Mouse (Mus musculus): ENCODE measurements around the gene Tff2. TPM values are rescaled to one million over a fixed set of nuclear protein-coding genes. Genes with fewer than 3 reads are reported as not detected.

Gene Tff2
- polyA plus RNA-seq, 1 experiment from 2014 or later = not detected

- DNase-seq (ENCODE audit: low spot score) = no peak
- no peak overlapping the region for H3K27ac ChIP-seq (ENCODE audit: low read depth, low read length)
- ATAC-seq = no peak
- no peaks in the 10 kb centered on the region for H3K27me3 ChIP-seq (replicated peaks; ENCODE audit: control insufficient read depth, insufficient read depth, low read length)
- H3K36me3 ChIP-seq (ENCODE audit: control insufficient read depth, insufficient read depth, low read length) = no peaks in the 10 kb centered on the region
- H3K4me2 ChIP-seq (ENCODE audit: low read length) = no peak overlapping the region
- no peaks in the 10 kb centered on the region for H3K4me1 ChIP-seq (ENCODE audit: control insufficient read depth, insufficient read depth, low read length)
- 93% methylated on average over 4 of the region's 4 CpGs for WGBS
- no peak overlapping the region for H3K9ac ChIP-seq (ENCODE audit: low read length)
- H3K9me3 ChIP-seq (replicated peaks; ENCODE audit: control insufficient read depth, low read length) = no peaks in the 10 kb centered on the region
- no peak overlapping the region for H3K4me3 ChIP-seq (ENCODE audit: low read depth, low read length)
Observed at GRCm38 (mm10) chr17:31176321-31176720, 32.2 kb upstream of the Tff2 start.

DNA sequence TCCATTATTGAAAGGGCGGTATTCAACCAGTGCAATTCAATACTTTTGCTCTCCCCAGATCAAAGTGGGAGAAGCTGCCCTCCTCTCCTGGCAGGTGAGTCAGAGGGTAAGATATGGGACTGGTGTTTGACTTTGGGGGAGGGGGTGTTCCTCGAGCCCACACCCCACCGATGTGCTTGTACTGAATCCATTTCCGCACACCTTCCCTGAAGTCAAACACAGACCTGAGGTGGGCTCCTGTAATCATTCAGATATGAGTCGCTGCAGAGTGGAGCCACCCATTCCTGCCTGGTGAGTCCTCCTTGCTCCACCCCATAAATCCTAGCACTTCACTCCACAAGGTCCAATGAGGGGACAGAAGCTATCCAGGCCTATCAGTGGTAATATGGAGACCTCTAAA, 25.7 kb upstream of the Tff2 start:
- H3K36me3 ChIP-seq (ENCODE audit: control insufficient read depth, insufficient read depth, low read length) = no peaks in the 10 kb centered on the region
- no peak for DNase-seq (ENCODE audit: low spot score)
- WGBS = 92% methylated on average over 5 of the region's 5 CpGs
- no peak overlapping the region for H3K27ac ChIP-seq (ENCODE audit: low read depth, low read length)
- no peak overlapping the region for H3K9ac ChIP-seq (ENCODE audit: low read length)
- H3K9me3 ChIP-seq (replicated peaks; ENCODE audit: control insufficient read depth, low read length) = no peaks in the 10 kb centered on the region
- no peak for ATAC-seq
- H3K4me1 ChIP-seq (ENCODE audit: control insufficient read depth, insufficient read depth, low read length) = no peaks in the 10 kb centered on the region
- H3K4me2 ChIP-seq (ENCODE audit: low read length) = no peak overlapping the region
- no peaks in the 10 kb centered on the region for H3K27me3 ChIP-seq (replicated peaks; ENCODE audit: control insufficient read depth, insufficient read depth, low read length)
- no peak overlapping the region for H3K4me3 ChIP-seq (ENCODE audit: low read depth, low read length)

DNA sequence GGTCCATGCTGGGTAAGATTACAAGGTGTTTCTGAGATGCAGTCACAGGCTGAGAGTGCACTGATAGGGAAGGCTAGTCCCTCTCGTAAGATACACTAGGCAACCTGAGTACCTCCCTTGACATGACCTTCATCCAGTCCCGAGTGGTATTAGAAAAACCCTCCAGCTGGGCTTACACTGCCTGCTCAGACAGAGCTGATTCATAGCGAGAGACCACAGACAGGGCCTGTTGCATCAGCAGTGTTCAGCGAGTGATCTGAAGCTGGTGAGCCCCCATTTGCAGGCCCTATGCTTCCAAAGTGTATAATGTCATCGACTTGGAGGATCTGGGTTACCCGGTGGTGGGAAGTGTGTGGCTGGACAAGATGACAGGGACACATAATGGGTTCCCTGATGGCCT, 21.0 kb upstream of the Tff2 start, which contains the start of gene Tff1:
Tff1 (minus strand) TSS at position 151 of the 400 bp plus-strand sequence.
- ATAC-seq = no peak
- Histone ChIP-seq H3K27me3 (replicated peaks; ENCODE audit: control insufficient read depth, insufficient read depth, low read length) (no peaks in the 10 kb centered on the region), H3K27ac (ENCODE audit: low read depth, low read length) (no peak within 1 kb of the TSS), H3K9me3 (replicated peaks; ENCODE audit: control insufficient read depth, low read length) (no peaks in the 10 kb centered on the region), H3K4me1 (ENCODE audit: control insufficient read depth, insufficient read depth, low read length) (no peaks in the 10 kb centered on the region), H3K4me2 (ENCODE audit: low read length) (no peak within 1 kb of the TSS), H3K9ac (ENCODE audit: low read length) (no peak within 1 kb of the TSS), H3K36me3 (ENCODE audit: control insufficient read depth, insufficient read depth, low read length) (no peaks in the 10 kb centered on the region), H3K4me3 (ENCODE audit: low read depth, low read length) (no peak within 1 kb of the TSS)
- 88% methylated on average over 6 of the region's 6 CpGs for WGBS
- no peak for DNase-seq (ENCODE audit: low spot score)

GRCm38 (mm10) chr17:31163821-31164220, 19.7 kb upstream of the Tff2 start:
- H3K9ac ChIP-seq (ENCODE audit: low read length) = no peak overlapping the region
- H3K27ac ChIP-seq (ENCODE audit: low read depth, low read length) = no peak overlapping the region
- H3K27me3 ChIP-seq (replicated peaks; ENCODE audit: control insufficient read depth, insufficient read depth, low read length) = no peaks in the 10 kb centered on the region
- no peak for ATAC-seq
- H3K4me3 ChIP-seq (ENCODE audit: low read depth, low read length) = no peak overlapping the region
- H3K4me1 ChIP-seq (ENCODE audit: control insufficient read depth, insufficient read depth, low read length) = no peaks in the 10 kb centered on the region
- H3K9me3 ChIP-seq (replicated peaks; ENCODE audit: control insufficient read depth, low read length) = no peaks in the 10 kb centered on the region
- no peaks in the 10 kb centered on the region for H3K36me3 ChIP-seq (ENCODE audit: control insufficient read depth, insufficient read depth, low read length)
- no peak for DNase-seq (ENCODE audit: low spot score)
- WGBS = 87% methylated on average over 2 of the region's 2 CpGs
- H3K4me2 ChIP-seq (ENCODE audit: low read length) = no peak overlapping the region

GRCm38 (mm10) chr17:31162607-31163006, 18.5 kb upstream of the Tff2 start:
- H3K9me3 ChIP-seq (replicated peaks; ENCODE audit: control insufficient read depth, low read length) = no peaks in the 10 kb centered on the region
- H3K27me3 ChIP-seq (replicated peaks; ENCODE audit: control insufficient read depth, insufficient read depth, low read length) = no peaks in the 10 kb centered on the region
- H3K4me1 ChIP-seq (ENCODE audit: control insufficient read depth, insufficient read depth, low read length) = no peaks in the 10 kb centered on the region
- no peak overlapping the region for H3K27ac ChIP-seq (ENCODE audit: low read depth, low read length)
- no peak overlapping the region for H3K9ac ChIP-seq (ENCODE audit: low read length)
- H3K4me2 ChIP-seq (ENCODE audit: low read length) = no peak overlapping the region
- WGBS = 92% methylated on average over 12 of the region's 12 CpGs
- DNase-seq (ENCODE audit: low spot score) = no peak
- H3K36me3 ChIP-seq (ENCODE audit: control insufficient read depth, insufficient read depth, low read length) = no peaks in the 10 kb centered on the region
- ATAC-seq = no peak
- no peak overlapping the region for H3K4me3 ChIP-seq (ENCODE audit: low read depth, low read length)

- ATAC-seq (no peak), DNase-seq (ENCODE audit: low spot score) (no peak)
- 64% methylated on average over 4 of the region's 4 CpGs for WGBS
- no peak overlapping the region for H3K9ac ChIP-seq (ENCODE audit: low read length)
- H3K4me2 ChIP-seq (ENCODE audit: low read length) = no peak overlapping the region
- H3K4me1 ChIP-seq (ENCODE audit: control insufficient read depth, insufficient read depth, low read length) = no peaks in the 10 kb centered on the region
- H3K9me3 ChIP-seq (replicated peaks; ENCODE audit: control insufficient read depth, low read length) = no peaks in the 10 kb centered on the region
- H3K27me3 ChIP-seq (replicated peaks; ENCODE audit: control insufficient read depth, insufficient read depth, low read length) = no peaks in the 10 kb centered on the region
- no peak overlapping the region for H3K27ac ChIP-seq (ENCODE audit: low read depth, low read length)
- H3K4me3 ChIP-seq (ENCODE audit: low read depth, low read length) = no peak overlapping the region
- no peaks in the 10 kb centered on the region for H3K36me3 ChIP-seq (ENCODE audit: control insufficient read depth, insufficient read depth, low read length)
Observed at GRCm38 (mm10) chr17:31160291-31160690, 16.2 kb upstream of the Tff2 start.

GRCm38 (mm10) chr17:31157921-31158320, 13.8 kb upstream of the Tff2 start:
- no peak overlapping the region for H3K9ac ChIP-seq (ENCODE audit: low read length)
- WGBS = 72% methylated on average over 6 of the region's 6 CpGs
- no peak overlapping the region for H3K27ac ChIP-seq (ENCODE audit: low read depth, low read length)
- H3K4me2 ChIP-seq (ENCODE audit: low read length) = no peak overlapping the region
- no peak overlapping the region for H3K4me3 ChIP-seq (ENCODE audit: low read depth, low read length)
- no peaks in the 10 kb centered on the region for H3K9me3 ChIP-seq (replicated peaks; ENCODE audit: control insufficient read depth, low read length)
- H3K27me3 ChIP-seq (replicated peaks; ENCODE audit: control insufficient read depth, insufficient read depth, low read length) = no peaks in the 10 kb centered on the region
- ATAC-seq (no peak), DNase-seq (ENCODE audit: low spot score) (no peak)
- H3K4me1 ChIP-seq (ENCODE audit: control insufficient read depth, insufficient read depth, low read length) = no peaks in the 10 kb centered on the region
- no peaks in the 10 kb centered on the region for H3K36me3 ChIP-seq (ENCODE audit: control insufficient read depth, insufficient read depth, low read length)

- 89% methylated on average over 8 of the region's 8 CpGs for WGBS
- H3K27ac ChIP-seq (ENCODE audit: low read depth, low read length) = no peak overlapping the region
- no peaks in the 10 kb centered on the region for H3K9me3 ChIP-seq (replicated peaks; ENCODE audit: control insufficient read depth, low read length)
- DNase-seq (ENCODE audit: low spot score) (no peak), ATAC-seq (no peak)
- no peak overlapping the region for H3K9ac ChIP-seq (ENCODE audit: low read length)
- H3K4me3 ChIP-seq (ENCODE audit: low read depth, low read length) = no peak overlapping the region
- H3K36me3 ChIP-seq (ENCODE audit: control insufficient read depth, insufficient read depth, low read length) = no peaks in the 10 kb centered on the region
- no peak overlapping the region for H3K4me2 ChIP-seq (ENCODE audit: low read length)
- H3K4me1 ChIP-seq (ENCODE audit: control insufficient read depth, insufficient read depth, low read length) = no peaks in the 10 kb centered on the region
- H3K27me3 ChIP-seq (replicated peaks; ENCODE audit: control insufficient read depth, insufficient read depth, low read length) = no peaks in the 10 kb centered on the region
Observed at GRCm38 (mm10) chr17:31153785-31154184, 9.7 kb upstream of the Tff2 start.

- Histone ChIP-seq H3K9me3 (replicated peaks; ENCODE audit: control insufficient read depth, low read length) (no peaks in the 10 kb centered on the region), H3K27me3 (replicated peaks; ENCODE audit: control insufficient read depth, insufficient read depth, low read length) (no peaks in the 10 kb centered on the region), H3K4me3 (ENCODE audit: low read depth, low read length) (no peak overlapping the region), H3K9ac (ENCODE audit: low read length) (no peak overlapping the region), H3K27ac (ENCODE audit: low read depth, low read length) (no peak overlapping the region), H3K4me2 (ENCODE audit: low read length) (no peak overlapping the region), H3K4me1 (ENCODE audit: control insufficient read depth, insufficient read depth, low read length) (no peaks in the 10 kb centered on the region), H3K36me3 (ENCODE audit: control insufficient read depth, insufficient read depth, low read length) (no peaks in the 10 kb centered on the region)
- ATAC-seq = no peak
- 85% methylated on average over 9 of the region's 9 CpGs for WGBS
- DNase-seq (ENCODE audit: low spot score) = no peak
Observed at GRCm38 (mm10) chr17:31152966-31153499, 9.0 kb upstream of the Tff2 start.

Data from forebrain, embryonic 14.5 days (tissue).